Mouse (Mus musculus) heart, adult 2 months (tissue): ENCODE measurements around the gene Ankrd34a. TPM values are rescaled to one million over a fixed set of nuclear protein-coding genes. Genes with fewer than 3 reads are reported as not detected.

Experiments
- DNase-seq, 2 experiments: peaks; one replicate each; pipeline ENCODE4 v3.0.0; 2021
- H3K27ac ChIP-seq: fragments of 200-600 bp; 2 replicates; pipeline ENCODE4 v1.8.1; 2022
- H3K27me3 ChIP-seq: fragments of 200-500 bp; 2 replicates; pipeline ENCODE4 v1.6.1; 2012; ENCODE audit warnings: mild to moderate bottlenecking, low read length, inconsistent platforms, mixed read lengths; ENCODE audit not compliant: control insufficient read depth, insufficient read depth
- H3K36me3 ChIP-seq: fragments of 200-500 bp; 2 replicates; pipeline ENCODE4 v1.6.1; 2012; ENCODE audit warnings: low read length, inconsistent platforms; ENCODE audit not compliant: control insufficient read depth, insufficient read depth
- H3K4me1 ChIP-seq: fragments of 200-500 bp; 2 replicates; pipeline ENCODE4 v1.6.1; 2011; ENCODE audit warnings: low read length; ENCODE audit not compliant: control insufficient read depth, insufficient read depth
- H3K4me3 ChIP-seq: fragments of 200-600 bp; 2 replicates; pipeline ENCODE4 v1.8.1; 2022
- H3K79me2 ChIP-seq: fragments of 200-500 bp; replicated peaks from 2 replicates; pipeline ENCODE4 v1.6.1; 2012; ENCODE audit warnings: mild to moderate bottlenecking, inconsistent platforms, low read length, moderate library complexity, mixed read lengths; ENCODE audit not compliant: control insufficient read depth, insufficient read depth
- H3K9ac ChIP-seq: fragments of 200-500 bp; 2 replicates; pipeline ENCODE4 v1.6.1; 2012; ENCODE audit warnings: low read depth, mild to moderate bottlenecking, control low read depth, inconsistent platforms, low read length, mixed read lengths
- CTCF ChIP-seq: fragments of 200-600 bp; IDR thresholded peaks from 2 replicates; pipeline ENCODE4 v1.8.1; 2022; ENCODE audit warnings: antibody characterized with exemption, mild to moderate bottlenecking, moderate library complexity
- EP300 ChIP-seq: fragments of 200-500 bp; IDR thresholded peaks from 2 replicates; pipeline ENCODE4 v1.6.1; 2011; ENCODE audit warnings: low read depth, low read length, control low read depth; ENCODE audit not compliant: insufficient read depth
- POLR2A ChIP-seq: fragments of 200-500 bp; IDR thresholded peaks from 2 replicates; pipeline ENCODE4 v1.6.1; 2011; ENCODE audit warnings: mild to moderate bottlenecking, low read depth, low read length, control low read depth; ENCODE audit not compliant: insufficient read depth
- WGBS: fragments of 180-500 bp; shearing (Covaris S2); methylation state at CpG from one replicate; pipeline ENCODE4 v1.1.7; 2018; 5-methylcytosine and 5-hydroxymethylcytosine counted together
- intact Hi-C: fragments of 180-260 bp; cut with DNase I; formaldehyde crosslinking; loops from one replicate; pipeline ENCODE4 v1.15.1; 2025
- polyA plus RNA-seq: library from polyadenylated mRNA; depleted of rRNA; stranded (reverse); fragments of >200 nt; gene quantifications from 2 replicates; pipeline ENCODE4 v1.2.3, GENCODE M21; 2012
- total RNA-seq, 2 experiments: library from RNA; stranded (reverse); gene quantifications; 2 replicates each; pipeline ENCODE4 v1.2.3; 2021

The Ankrd34a gene
- total and polyA plus RNA-seq, 3 experiments, result 1.3 to 2.4 (median 2.1) TPM

DNA sequence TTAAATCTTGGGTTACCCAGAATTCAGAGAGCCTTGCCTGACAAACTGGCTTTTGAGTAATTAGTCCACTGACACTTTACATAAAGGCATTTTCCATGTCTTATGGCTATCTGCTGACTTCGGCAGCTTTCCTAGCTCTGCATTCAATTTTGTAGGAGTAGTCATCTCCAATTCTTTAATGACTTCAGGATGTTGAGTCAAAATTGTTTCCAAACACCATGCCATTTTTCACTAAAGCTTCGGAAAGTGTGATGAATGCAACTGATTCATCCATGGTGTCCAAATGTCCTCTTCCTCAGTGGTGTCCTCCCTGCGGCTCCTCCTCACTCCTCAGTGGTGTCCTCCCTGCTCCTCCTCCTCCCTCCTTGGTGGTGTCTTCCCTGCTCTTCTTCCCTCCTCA is 21.5 kb downstream of the Ankrd34a start:
- Histone ChIP-seq H3K79me2 (peaks cover 3% of the 10 kb centered on the region), H3K4me1 (no peaks in the 10 kb centered on the region), H3K27ac (no peak overlapping the region), H3K27me3 (no peaks in the 10 kb centered on the region), H3K9ac (no peak overlapping the region), H3K36me3 (no peaks in the 10 kb centered on the region; the same call in 1 of the 2 replicates), H3K4me3 (no peak overlapping the region)
- intact Hi-C loops, result no loop called here
- 78% methylated on average over 3 of the region's 3 CpGs for WGBS
- no peak for TF ChIP-seq POLR2A
- no peak for TF ChIP-seq EP300
- TF ChIP-seq CTCF, result no peak
- no peak for DNase-seq

DNA sequence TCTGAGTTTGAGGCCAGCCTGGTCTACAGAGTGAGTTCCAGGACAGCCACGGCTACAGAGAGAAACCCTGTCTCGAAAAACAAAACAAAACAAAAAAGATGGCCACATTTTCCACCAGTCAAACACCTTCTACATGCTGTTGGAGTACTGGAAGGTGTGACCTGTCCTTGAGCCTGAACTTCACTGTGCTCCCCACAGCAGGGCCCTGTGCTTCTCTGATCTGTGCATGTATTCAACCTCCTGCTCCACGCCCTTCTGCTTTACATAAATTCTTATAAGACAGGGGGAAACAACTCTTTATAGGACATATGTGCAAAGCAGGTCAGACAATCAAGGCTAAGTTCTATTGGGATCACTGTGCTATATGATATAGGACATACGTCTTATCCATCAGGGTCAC is 26.8 kb downstream of the Ankrd34a start:
- no peak for DNase-seq
- no peaks in the 10 kb centered on the region for H3K4me1 ChIP-seq
- WGBS, result 90% methylated on average over 4 of the region's 4 CpGs
- intact Hi-C loops, result no loop called here
- H3K4me3 ChIP-seq, result no peak overlapping the region
- no peak overlapping the region for H3K9ac ChIP-seq
- no peak for TF ChIP-seq EP300
- H3K27ac ChIP-seq, result no peak overlapping the region
- H3K36me3 ChIP-seq, result no peaks in the 10 kb centered on the region
- no peaks in the 10 kb centered on the region; the same call in 1 of the 2 replicates for H3K79me2 ChIP-seq
- H3K27me3 ChIP-seq, result no peaks in the 10 kb centered on the region

DNA sequence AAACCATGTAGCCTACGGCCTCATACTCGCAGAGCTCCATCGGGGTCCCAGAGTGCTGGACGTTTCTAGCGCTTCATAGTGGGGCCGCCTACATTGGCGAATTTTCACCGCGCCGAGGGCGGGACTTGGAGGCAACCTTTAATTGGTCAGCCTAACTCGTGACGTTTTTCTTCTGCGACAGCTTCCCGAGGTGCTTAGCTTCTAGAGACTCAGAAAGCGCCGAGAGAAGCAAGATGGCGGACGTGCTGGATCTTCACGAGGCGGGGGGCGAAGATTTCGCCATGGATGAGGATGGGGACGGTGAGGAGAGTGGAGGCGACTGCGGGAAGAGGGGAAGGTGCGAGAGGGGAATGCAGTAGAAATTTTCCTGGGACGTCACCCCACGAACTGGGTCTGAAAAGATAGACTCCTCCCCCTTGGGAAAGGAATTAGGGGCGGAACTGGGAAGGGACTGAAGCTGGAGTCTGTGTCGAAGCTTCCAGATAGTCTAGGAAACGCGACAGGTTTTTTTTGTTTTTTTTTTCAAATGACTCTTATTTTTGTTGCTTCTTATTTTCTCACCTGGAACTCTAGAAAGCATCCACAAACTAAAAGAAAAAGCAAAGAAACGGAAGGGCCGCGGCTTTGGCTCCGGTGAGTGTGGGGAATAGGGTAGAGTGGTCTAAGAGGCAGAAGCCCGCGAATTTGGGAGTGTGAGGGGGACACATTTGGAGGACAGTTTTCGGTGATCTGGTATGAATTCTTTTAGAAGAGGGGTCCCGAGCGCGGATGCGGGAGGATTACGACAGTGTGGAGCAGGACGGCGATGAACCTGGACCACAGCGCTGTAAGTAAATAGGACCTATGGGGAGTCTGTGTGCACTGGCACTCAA is 33.5 kb downstream of the Ankrd34a start, which contains the start of gene Rbm8a:
TSS of gene Rbm8a (plus strand) at position 205 of the 872 bp plus-strand sequence.
- Histone ChIP-seq H3K27me3 (no peaks in the 10 kb centered on the region), H3K9ac (peak within 1 kb of the TSS; percentile 75), H3K27ac (peak within 1 kb of the TSS; percentile 94), H3K79me2 (no peaks in the 10 kb centered on the region), H3K36me3 (peaks cover 12% of the 10 kb centered on the region; the same call in 1 of the 2 replicates), H3K4me3 (peak within 1 kb of the TSS; percentile 92), H3K4me1 (peaks cover 3% of the 10 kb centered on the region)
- intact Hi-C loops, result loop anchor here (2.0 kb wide), 1 partner anchor 37 kb away; no protein-coding TSS in a partner anchor
- DNase-seq, result peak; percentile 96 to 97
- 1% methylated on average over 48 of the region's 48 CpGs for WGBS
- TF ChIP-seq CTCF (no peak), POLR2A (peak; percentile 96), EP300 (no peak)

DNA sequence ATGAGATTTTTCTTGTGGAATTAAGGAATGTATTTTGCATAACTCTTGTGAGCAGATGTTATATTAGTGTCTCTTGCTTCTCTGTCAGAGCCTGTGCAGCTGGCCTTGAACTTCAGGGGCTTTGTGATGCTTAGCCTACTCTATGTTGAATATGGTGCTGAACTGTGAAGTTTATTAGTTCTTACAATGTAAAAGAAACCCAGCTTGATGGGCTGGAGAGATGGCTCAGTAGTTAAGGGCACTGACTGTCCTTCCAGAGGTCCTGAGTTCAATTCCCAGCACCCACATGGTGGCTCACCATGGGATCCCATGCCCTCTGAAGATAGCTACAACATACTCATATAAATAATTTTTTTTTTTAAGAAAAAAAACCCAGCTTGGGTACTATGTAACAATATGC is 35.6 kb downstream of the Ankrd34a start:
- no peak for DNase-seq
- TF ChIP-seq CTCF (no peak), POLR2A (no peak), EP300 (no peak)
- intact Hi-C loops, result no loop called here
- H3K4me3 ChIP-seq, result no peak overlapping the region
- peaks cover 7% of the 10 kb centered on the region for H3K4me1 ChIP-seq
- H3K9ac ChIP-seq, result no peak overlapping the region
- H3K79me2 ChIP-seq, result peaks cover 1% of the 10 kb centered on the region; the same call in 1 of the 2 replicates
- no peaks in the 10 kb centered on the region for H3K27me3 ChIP-seq
- no peak overlapping the region for H3K27ac ChIP-seq
- H3K36me3 ChIP-seq, result peaks cover 12% of the 10 kb centered on the region; the same call in 1 of the 2 replicates

DNA sequence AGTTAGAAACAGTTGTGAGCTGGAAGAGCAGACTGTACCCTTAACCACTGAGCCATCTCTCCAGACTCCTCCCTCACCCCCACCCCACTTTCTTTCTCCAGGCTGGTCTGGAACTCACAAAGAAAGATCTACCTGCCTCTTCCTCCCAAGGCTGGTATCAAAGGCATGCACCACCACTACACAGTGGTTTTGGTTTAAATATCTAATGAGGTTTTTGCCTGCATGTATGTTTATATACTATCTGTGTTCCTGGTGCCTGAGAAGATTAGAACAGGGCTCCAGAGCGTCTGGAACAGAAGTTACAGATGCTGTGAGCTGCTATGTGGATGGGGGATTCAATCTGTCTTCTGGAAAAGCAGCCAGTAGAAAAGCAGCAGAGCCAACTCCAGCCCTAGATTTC is 37.6 kb downstream of the Ankrd34a start:
- no peak overlapping the region for H3K27ac ChIP-seq
- intact Hi-C loops, result no loop called here
- no peaks in the 10 kb centered on the region for H3K27me3 ChIP-seq
- H3K4me3 ChIP-seq, result no peak overlapping the region
- no peak for TF ChIP-seq POLR2A
- no peak for TF ChIP-seq EP300
- no peak for TF ChIP-seq CTCF
- H3K79me2 ChIP-seq, result peaks cover 1% of the 10 kb centered on the region; the same call in 1 of the 2 replicates
- H3K36me3 ChIP-seq, result peaks cover 12% of the 10 kb centered on the region; the same call in 1 of the 2 replicates
- H3K9ac ChIP-seq, result no peak overlapping the region
- no peak for DNase-seq
- peaks cover 7% of the 10 kb centered on the region for H3K4me1 ChIP-seq
- WGBS, result 69% methylated on average over 1 of the region's 1 CpGs
